Mouse (Mus musculus): ENCODE data around the gene Ntn1.

GRCm38 (mm10) chr11:68199103-68199502 lies 201.5 kb downstream of the Ntn1 start:
- TF ChIP-seq POLR2A (IDR thresholded peaks at IDR 0.05; ENCODE audit: low read depth, low read length) (no peak), CTCF (conservative IDR thresholded peaks at IDR 0.05; ENCODE audit: insufficient read depth, insufficient read length, low read depth, low read length) (no peak)

All from kidney, adult 2 months (tissue).